Mouse (Mus musculus): ENCODE data around the gene Igsf6. TPM values are rescaled to one million over a fixed set of nuclear protein-coding genes. Genes with fewer than 3 reads are reported as not detected.

Gene Igsf6
- polyA plus RNA-seq, 1 experiment from 2014 or later, result 3.1 TPM

- ATAC-seq (ENCODE audit: borderline replicate concordance, extremely low read depth, low FRiP score, low TSS enrichment), result no peak
- 54% methylated on average over 3 of the region's 3 CpGs for WGBS
Observed at GRCm38 (mm10) chr7:121026300-121026699, 48.1 kb downstream of the Igsf6 start.

GRCm38 (mm10) chr7:121025221-121026008 lies 49.0 kb downstream of the Igsf6 start:
- no peak overlapping the region for H3K4me3 ChIP-seq
- H3K36me3 ChIP-seq, result no peaks in the 10 kb centered on the region
- H3K9ac ChIP-seq, result no peak overlapping the region
- 64% methylated on average over 6 of the region's 6 CpGs for WGBS
- no peak overlapping the region for H3K27ac ChIP-seq
- H3K4me2 ChIP-seq, result no peak overlapping the region
- H3K9me3 ChIP-seq, result no peaks in the 10 kb centered on the region
- H3K27me3 ChIP-seq, result peaks cover 31% of the 10 kb centered on the region
- ATAC-seq (ENCODE audit: borderline replicate concordance, extremely low read depth, low FRiP score, low TSS enrichment), result no peak
- no peaks in the 10 kb centered on the region for H3K4me1 ChIP-seq

More at GRCm38 (mm10) chr7:121026300-121026699, 48.1 kb downstream of the Igsf6 start:
- H3K27ac ChIP-seq, result no peak overlapping the region
- no peak overlapping the region for H3K9ac ChIP-seq
- H3K4me3 ChIP-seq, result no peak overlapping the region
- H3K4me2 ChIP-seq, result no peak overlapping the region
- peaks cover 33% of the 10 kb centered on the region for H3K27me3 ChIP-seq
- no peaks in the 10 kb centered on the region for H3K9me3 ChIP-seq
- no peaks in the 10 kb centered on the region for H3K4me1 ChIP-seq
- H3K36me3 ChIP-seq, result no peaks in the 10 kb centered on the region

GRCm38 (mm10) chr7:121020277-121020676 lies 54.1 kb downstream of the Igsf6 start:
- H3K9ac ChIP-seq, result no peak overlapping the region
- no peak for ATAC-seq (ENCODE audit: borderline replicate concordance, extremely low read depth, low FRiP score, low TSS enrichment)
- no peaks in the 10 kb centered on the region for H3K36me3 ChIP-seq
- H3K4me1 ChIP-seq, result no peaks in the 10 kb centered on the region
- H3K27ac ChIP-seq, result no peak overlapping the region
- H3K27me3 ChIP-seq, result peaks cover 27% of the 10 kb centered on the region; the same call in 1 of the 2 replicates
- 20% methylated on average over 8 of the region's 8 CpGs for WGBS
- H3K9me3 ChIP-seq, result no peaks in the 10 kb centered on the region
- H3K4me2 ChIP-seq, result no peak overlapping the region
- no peak overlapping the region for H3K4me3 ChIP-seq

GRCm38 (mm10) chr7:121018778-121019177 lies 55.6 kb downstream of the Igsf6 start:
- no peak overlapping the region for H3K4me2 ChIP-seq
- no peaks in the 10 kb centered on the region for H3K9me3 ChIP-seq
- H3K27me3 ChIP-seq, result peaks cover 27% of the 10 kb centered on the region; the same call in 1 of the 2 replicates
- no peak for ATAC-seq (ENCODE audit: borderline replicate concordance, extremely low read depth, low FRiP score, low TSS enrichment)
- WGBS, result 70% methylated on average over 3 of the region's 3 CpGs
- H3K9ac ChIP-seq, result no peak overlapping the region
- no peaks in the 10 kb centered on the region for H3K36me3 ChIP-seq
- no peak overlapping the region for H3K27ac ChIP-seq
- no peak overlapping the region for H3K4me3 ChIP-seq
- no peaks in the 10 kb centered on the region for H3K4me1 ChIP-seq

GRCm38 (mm10) chr7:121014486-121014885 lies 59.9 kb downstream of the Igsf6 start:
- Histone ChIP-seq H3K4me3 (no peak overlapping the region), H3K27ac (no peak overlapping the region), H3K4me1 (no peaks in the 10 kb centered on the region), H3K4me2 (no peak overlapping the region), H3K27me3 (peaks cover 30% of the 10 kb centered on the region; the same call in 1 of the 2 replicates), H3K9me3 (no peaks in the 10 kb centered on the region), H3K36me3 (no peaks in the 10 kb centered on the region), H3K9ac (no peak overlapping the region)
- 57% methylated on average over 10 of the region's 10 CpGs for WGBS
- no peak for ATAC-seq (ENCODE audit: borderline replicate concordance, extremely low read depth, low FRiP score, low TSS enrichment)

Other genes starting within 250 kb of the Igsf6 start
- 35.5 and 42.1 TPM in 2 replicates for gene Eef2k, start 231.7 kb downstream of the Igsf6 start, polyA plus RNA-seq (2015; fragmentation: Nextera tagmentation; extraction: Ambion mirVana)
- gene Polr3e, start 156.8 kb downstream of the Igsf6 start, polyA plus RNA-seq (2015; fragmentation: Nextera tagmentation; extraction: Ambion mirVana), result 33.3 and 34.0 TPM in 2 replicates
- 10.6 and 10.9 TPM in 2 replicates for gene Cdr2, start 92.3 kb downstream of the Igsf6 start, polyA plus RNA-seq (2015; fragmentation: Nextera tagmentation; extraction: Ambion mirVana)
- 0.36 TPM in 1 of 2 replicates, not detected in the other for gene Mfsd13b, start 92.1 kb downstream of the Igsf6 start, polyA plus RNA-seq (2015; fragmentation: Nextera tagmentation; extraction: Ambion mirVana)
- gene Mettl9, start 40.1 kb downstream of the Igsf6 start, polyA plus RNA-seq (2015; fragmentation: Nextera tagmentation; extraction: Ambion mirVana), result 146 and 149 TPM in 2 replicates
- not detected in 2 replicates for gene Otoa, start 7.1 kb upstream of the Igsf6 start, polyA plus RNA-seq (2015; fragmentation: Nextera tagmentation; extraction: Ambion mirVana)

Data from lung, embryonic 15.5 days (tissue).